Mouse (Mus musculus) small intestine, adult 2 months (tissue): Measurements from ENCODE around the gene Lrrc25. TPM values are rescaled to one million over a fixed set of nuclear protein-coding genes. Genes with fewer than 3 reads are reported as not detected.

Experiments
- H3K27ac ChIP-seq: fragments of 200-500 bp; 2 replicates; pipeline ENCODE4 v1.5.1; 2012; ENCODE audit warnings: low read depth, low read length, control low read depth, inconsistent platforms; ENCODE audit not compliant: insufficient read depth
- H3K27me3 ChIP-seq: fragments of 200-500 bp; 2 replicates; pipeline ENCODE4 v1.6.1; 2012; ENCODE audit warnings: mild to moderate bottlenecking, moderate library complexity, low read length, inconsistent platforms; ENCODE audit not compliant: control insufficient read depth, insufficient read depth
- H3K36me3 ChIP-seq: fragments of 200-500 bp; 2 replicates; pipeline ENCODE4 v1.6.1; 2012; ENCODE audit warnings: mild to moderate bottlenecking, low read length, control low read depth, inconsistent platforms; ENCODE audit not compliant: control insufficient read depth, insufficient read depth
- H3K4me1 ChIP-seq: fragments of 200-500 bp; 2 replicates; pipeline ENCODE4 v1.6.1; 2012; ENCODE audit warnings: low read length, inconsistent platforms, mixed read lengths; ENCODE audit not compliant: control insufficient read depth, insufficient read depth, insufficient read length
- H3K4me3 ChIP-seq: fragments of 200-500 bp; 2 replicates; pipeline ENCODE4 v1.5.1; 2012; ENCODE audit warnings: low read depth, mild to moderate bottlenecking, control low read depth, inconsistent platforms, low read length, moderate library complexity
- CTCF ChIP-seq: fragments of 200-500 bp; IDR thresholded peaks from 2 replicates; pipeline ENCODE4 v1.5.1; 2012; ENCODE audit warnings: low read depth, mild to moderate bottlenecking, control low read depth, inconsistent platforms, low read length, moderate library complexity, mixed read lengths; ENCODE audit not compliant: insufficient replicate concordance, insufficient read length; ENCODE audit errors: extremely low read depth
- POLR2A ChIP-seq: fragments of 200-500 bp; IDR thresholded peaks from 2 replicates; pipeline ENCODE4 v1.6.1; 2012; ENCODE audit warnings: low read depth, mild to moderate bottlenecking, control low read depth, inconsistent platforms, low read length, moderate library complexity
- WGBS: fragments of 180-500 bp; shearing (Covaris S2); methylation state at CpG from one replicate; pipeline ENCODE4 v1.1.7; 2018; 5-methylcytosine and 5-hydroxymethylcytosine counted together
- polyA plus RNA-seq: library from polyadenylated mRNA; depleted of rRNA; stranded (reverse); fragments of >200 nt; gene quantifications from 2 replicates; pipeline ENCODE4 v1.2.3, GENCODE M21; 2012

Lrrc25 gene
- polyA plus RNA-seq, 1 experiment = 7.1 TPM

DNA sequence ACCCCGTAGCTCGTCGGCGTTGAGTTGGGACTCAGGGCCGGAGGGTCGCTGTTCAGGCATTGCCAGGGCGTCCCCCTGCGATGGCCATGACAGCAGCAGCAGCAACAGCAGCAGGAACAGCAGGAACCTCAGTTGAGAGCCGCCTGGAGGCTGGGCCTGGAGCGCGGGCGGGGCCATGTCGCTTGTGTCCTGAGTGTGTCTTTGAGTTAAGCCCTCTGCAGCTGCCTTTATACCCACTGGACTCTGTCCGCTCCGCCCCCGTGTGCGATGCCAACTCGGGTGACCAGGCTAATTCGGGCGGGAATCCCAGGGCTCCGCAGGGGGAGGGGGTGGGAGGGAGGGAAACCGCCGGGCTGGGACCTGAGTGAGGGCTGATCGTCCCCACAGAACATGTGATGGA, 15.5 kb downstream of the Lrrc25 start:
- peaks cover 33% of the 10 kb centered on the region for H3K4me1 ChIP-seq
- H3K27ac ChIP-seq = peak overlapping the region; percentile 74
- TF ChIP-seq POLR2A (peak; percentile 62; the same call in 1 of the 2 replicates), CTCF (no peak)
- no peaks in the 10 kb centered on the region for H3K36me3 ChIP-seq
- WGBS = 5% methylated on average over 24 of the region's 24 CpGs
- H3K27me3 ChIP-seq = no peaks in the 10 kb centered on the region
- H3K4me3 ChIP-seq = peak overlapping the region; percentile 60

- peak within 1 kb of the TSS; percentile 74 for H3K27ac ChIP-seq
- no peaks in the 10 kb centered on the region for H3K27me3 ChIP-seq
- TF ChIP-seq POLR2A = no peak
- TF ChIP-seq CTCF = no peak
- peak within 1 kb of the TSS; percentile 60 for H3K4me3 ChIP-seq
- no peaks in the 10 kb centered on the region for H3K36me3 ChIP-seq
- WGBS = 84% methylated on average over 6 of the region's 6 CpGs
- peaks cover 40% of the 10 kb centered on the region for H3K4me1 ChIP-seq
Measured at GRCm38 (mm10) chr8:70632346-70632892, 16.5 kb downstream of the Lrrc25 start, which contains the start of gene Gdf15. Gdf15 (minus strand) TSS chr8:70632456.

DNA sequence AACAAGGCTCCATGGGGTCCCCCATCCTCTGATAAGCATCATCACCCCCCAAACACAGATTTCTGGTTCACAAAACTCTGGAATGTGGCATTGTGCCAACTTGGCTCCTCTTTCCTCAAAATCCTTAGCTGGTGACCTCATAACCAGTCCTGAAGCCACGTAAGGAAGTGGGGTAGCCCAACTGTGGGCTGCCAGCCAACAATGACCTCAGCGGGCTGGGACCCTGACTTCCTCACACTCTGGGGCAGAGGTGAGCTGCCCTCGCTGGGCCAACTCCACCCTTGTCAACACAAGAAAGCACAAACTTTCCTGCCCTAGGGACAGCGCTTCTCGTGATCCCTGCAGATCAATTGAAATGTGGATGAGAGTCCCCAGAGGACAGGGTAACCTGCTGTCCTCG, 18.1 kb downstream of the Lrrc25 start:
- TF ChIP-seq POLR2A = no peak
- no peak for TF ChIP-seq CTCF
- WGBS = 36% methylated on average over 6 of the region's 6 CpGs
- Histone ChIP-seq H3K36me3 (no peaks in the 10 kb centered on the region), H3K27ac (no peak overlapping the region), H3K27me3 (no peaks in the 10 kb centered on the region), H3K4me1 (peaks cover 46% of the 10 kb centered on the region), H3K4me3 (no peak overlapping the region)

DNA sequence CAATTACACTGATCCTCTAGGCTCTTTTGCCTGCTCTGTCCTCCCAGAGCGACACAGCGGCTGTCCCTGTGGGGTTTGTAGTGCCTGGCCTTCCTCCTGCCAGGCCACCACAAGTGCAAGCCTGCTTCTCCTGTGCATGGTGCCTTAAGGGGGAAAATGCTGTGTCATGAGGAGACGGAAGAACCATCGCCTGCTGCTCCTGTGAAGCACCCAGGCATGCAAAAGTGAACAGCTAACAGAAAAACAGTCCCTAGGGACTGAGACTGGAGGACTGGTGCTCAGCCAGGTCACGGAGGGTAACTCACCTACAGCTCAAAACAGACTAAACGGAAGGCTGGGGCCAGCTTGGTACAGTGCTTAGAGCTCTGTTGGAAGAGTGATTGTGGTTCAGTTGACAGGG, 19.6 kb downstream of the Lrrc25 start:
- H3K4me1 ChIP-seq = peaks cover 39% of the 10 kb centered on the region
- TF ChIP-seq CTCF (no peak), POLR2A (no peak)
- H3K27ac ChIP-seq = no peak overlapping the region
- H3K27me3 ChIP-seq = no peaks in the 10 kb centered on the region
- no peaks in the 10 kb centered on the region for H3K36me3 ChIP-seq
- H3K4me3 ChIP-seq = no peak overlapping the region
- 83% methylated on average over 6 of the region's 6 CpGs for WGBS

DNA sequence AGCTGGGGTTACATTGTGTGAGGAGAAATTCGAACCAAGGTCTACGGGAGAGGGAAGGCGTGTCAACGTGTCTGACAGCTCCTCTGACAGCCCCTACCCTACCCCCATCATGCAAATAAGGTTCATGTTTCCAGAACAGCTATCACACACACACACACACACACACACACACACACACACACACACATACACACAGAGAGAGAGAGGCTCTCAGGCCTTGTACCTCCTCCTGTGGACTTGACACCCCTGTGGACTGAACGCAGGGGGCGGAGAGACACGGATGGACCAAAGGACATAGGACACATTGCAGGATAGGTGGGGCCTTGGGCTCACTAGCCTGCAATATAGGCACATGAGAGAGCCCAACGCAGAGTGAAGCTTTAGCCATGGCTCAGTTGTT, 20.9 kb downstream of the Lrrc25 start:
- Histone ChIP-seq H3K27me3 (no peaks in the 10 kb centered on the region), H3K36me3 (no peaks in the 10 kb centered on the region), H3K27ac (peak overlapping the region; percentile 39; the same call in 1 of the 2 replicates), H3K4me3 (no peak overlapping the region), H3K4me1 (peaks cover 26% of the 10 kb centered on the region)
- WGBS = 42% methylated on average over 8 of the region's 8 CpGs
- TF ChIP-seq CTCF = no peak

- TF ChIP-seq CTCF (no peak), POLR2A (no peak)
- Histone ChIP-seq H3K27me3 (no peaks in the 10 kb centered on the region), H3K4me1 (peaks cover 23% of the 10 kb centered on the region), H3K27ac (no peak overlapping the region), H3K4me3 (no peak overlapping the region), H3K36me3 (no peaks in the 10 kb centered on the region)
- 70% methylated on average over 9 of the region's 9 CpGs for WGBS
Measured at GRCm38 (mm10) chr8:70638752-70639151, 22.8 kb downstream of the Lrrc25 start.

GRCm38 (mm10) chr8:70643019-70643418, 27.1 kb downstream of the Lrrc25 start:
- Histone ChIP-seq H3K27me3 (no peaks in the 10 kb centered on the region), H3K4me1 (peaks cover 12% of the 10 kb centered on the region; the same call in 1 of the 2 replicates), H3K27ac (no peak overlapping the region), H3K36me3 (no peaks in the 10 kb centered on the region), H3K4me3 (no peak overlapping the region)
- TF ChIP-seq POLR2A (no peak), CTCF (no peak)
- WGBS = 76% methylated on average over 3 of the region's 3 CpGs
